Mouse (Mus musculus) spleen, postnatal 4 days (tissue): ENCODE results near the gene Tmco1.

Experiments used
- DNase-seq, 2 experiments: peaks; one replicate each; pipeline ENCODE4 v3.0.0; 2022; ENCODE audit warnings: low spot score in 2 of 2

Gene Tmco1

GRCm38 (mm10) chr1:167284258-167284836 is 23.8 kb upstream of the Tmco1 start:
- peak; percentile 59 to 87 for DNase-seq

- peak; percentile 81 to 90 for DNase-seq
Measured at GRCm38 (mm10) chr1:167284837-167285319, 23.3 kb upstream of the Tmco1 start.

GRCm38 (mm10) chr1:167285320-167285355 is 23.0 kb upstream of the Tmco1 start, which contains the start of gene Uck2:
Uck2 (minus strand) TSS chr1:167285320.
- DNase-seq = no peak

- no peak for DNase-seq
Measured at GRCm38 (mm10) chr1:167285356-167285755, 22.8 kb upstream of the Tmco1 start.

- DNase-seq = no peak
Measured at GRCm38 (mm10) chr1:167287156-167287555, 21.0 kb upstream of the Tmco1 start.

GRCm38 (mm10) chr1:167288665-167289538 is 19.3 kb upstream of the Tmco1 start:
- peak in 1 of 2 experiments; percentile 48 for DNase-seq

- no peak for DNase-seq
Measured at GRCm38 (mm10) chr1:167289567-167290262, 18.5 kb upstream of the Tmco1 start.

- DNase-seq = no peak
Measured at GRCm38 (mm10) chr1:167290263-167290592, 17.9 kb upstream of the Tmco1 start.

- no peak for DNase-seq
Measured at GRCm38 (mm10) chr1:167291610-167292009, 16.6 kb upstream of the Tmco1 start.

GRCm38 (mm10) chr1:167292447-167292846 is 15.7 kb upstream of the Tmco1 start:
- no peak for DNase-seq

GRCm38 (mm10) chr1:167295679-167296402 is 12.3 kb upstream of the Tmco1 start:
- DNase-seq = no peak

GRCm38 (mm10) chr1:167300122-167300521 is 8.1 kb upstream of the Tmco1 start:
- DNase-seq = no peak

- no peak for DNase-seq
Measured at GRCm38 (mm10) chr1:167305501-167306137, 2.6 kb upstream of the Tmco1 start.

GRCm38 (mm10) chr1:167306451-167307240 is 1.5 kb upstream of the Tmco1 start:
- peak; percentile 71 to 82 for DNase-seq

GRCm38 (mm10) chr1:167307674-167308073 is 504 bp upstream of the Tmco1 start:
- no peak for DNase-seq

GRCm38 (mm10) chr1:167312367-167312766 is 4.2 kb downstream of the Tmco1 start:
- DNase-seq = no peak

- no peak for DNase-seq
Measured at GRCm38 (mm10) chr1:167313220-167313619, 5.0 kb downstream of the Tmco1 start.

- no peak for DNase-seq
Measured at GRCm38 (mm10) chr1:167321691-167322090, 13.5 kb downstream of the Tmco1 start.

- DNase-seq = no peak
Measured at GRCm38 (mm10) chr1:167328776-167329175, 20.6 kb downstream of the Tmco1 start.

GRCm38 (mm10) chr1:167331106-167331505 is 22.9 kb downstream of the Tmco1 start:
- DNase-seq = no peak

- no peak for DNase-seq
Measured at GRCm38 (mm10) chr1:167336398-167336797, 28.2 kb downstream of the Tmco1 start.
